Mouse (Mus musculus) hindbrain, embryonic 14.5 days (tissue): ENCODE results near the gene Slc16a1. TPM values are rescaled to one million over a fixed set of nuclear protein-coding genes. Genes with fewer than 3 reads are reported as not detected.
A peak's percentile ranks its signal among the peaks of the same experiment; 100 is the strongest.
"Not testable (repeated sequence)": the region's sequence is repeated elsewhere in the genome, so short reads cannot be mapped to it uniquely, and the experiment has no call there.

Experiments used
- ATAC-seq: fragments of 200-750 bp; cut with Nextera tagmentation; 2 replicates; pipeline ENCODE4 v1.8.0; 2017; ENCODE audit warnings: moderate number of reproducible peaks, mild to moderate bottlenecking, moderate TSS enrichment, moderate library complexity; ENCODE audit not compliant: low FRiP score
- DNase-seq: peaks from one replicate; pipeline ENCODE4 v3.0.0-alpha.2; 2015; ENCODE audit warnings: low spot score
- H3K27ac ChIP-seq: fragments of 300-500 bp; sonication (generic); 2 replicates; pipeline ENCODE4 v1.5.1; 2014; ENCODE audit warnings: mild to moderate bottlenecking, moderate library complexity
- H3K27me3 ChIP-seq: fragments of 300-500 bp; sonication (generic); 2 replicates; pipeline ENCODE4 v1.6.1; 2014; ENCODE audit warnings: mild to moderate bottlenecking, low read length, mixed read lengths; ENCODE audit not compliant: control insufficient read depth, insufficient read depth
- H3K36me3 ChIP-seq: fragments of 300-500 bp; sonication (generic); replicated peaks from 2 replicates; pipeline ENCODE4 v1.6.1; 2014; ENCODE audit not compliant: control insufficient read depth, insufficient read depth
- H3K4me1 ChIP-seq: fragments of 300-500 bp; sonication (generic); replicated peaks from 2 replicates; pipeline ENCODE4 v1.6.1; 2014; ENCODE audit warnings: antibody characterized with exemption, low read length, mixed read lengths; ENCODE audit not compliant: control insufficient read depth, insufficient read depth
- H3K4me2 ChIP-seq: fragments of 300-500 bp; sonication (generic); replicated peaks from 2 replicates; pipeline ENCODE4 v1.6.1; 2014; ENCODE audit warnings: mild to moderate bottlenecking, moderate library complexity
- H3K4me3 ChIP-seq: fragments of 300-500 bp; sonication (generic); replicated peaks from 2 replicates; pipeline ENCODE4 v1.5.1; 2014; ENCODE audit warnings: mild to moderate bottlenecking, low read length
- H3K9ac ChIP-seq: fragments of 300-500 bp; sonication (generic); 2 replicates; pipeline ENCODE4 v1.6.1; 2014
- H3K9me3 ChIP-seq: fragments of 300-500 bp; sonication (generic); 2 replicates; pipeline ENCODE4 v1.6.1; 2016; ENCODE audit warnings: low read length; ENCODE audit not compliant: control insufficient read depth
- WGBS: fragments of 180-500 bp; shearing (Covaris S2); extraction: QIAGEN DNeasy Blood & Tissue Kit; methylation state at CpG from one replicate; pipeline ENCODE4 v1.1.7; 2014; 5-methylcytosine and 5-hydroxymethylcytosine counted together
- polyA plus RNA-seq: library from polyadenylated mRNA; unstranded; fragments of >200 nt; fragmentation: Nextera tagmentation; extraction: Ambion mirVana; gene quantifications from 2 replicates; pipeline ENCODE4 v1.2.1, GENCODE M21; 2014

Gene Slc16a1
- polyA plus RNA-seq, 1 experiment from 2014 or later, result 10.0 TPM

GRCm38 (mm10) chr3:104678826-104679225 is 40.4 kb downstream of the Slc16a1 start:
- Histone ChIP-seq H3K9ac (no peak overlapping the region), H3K4me3 (no peak overlapping the region), H3K4me1 (peaks cover 7% of the 10 kb centered on the region; the same call in 1 of the 2 replicates), H3K36me3 (no peaks in the 10 kb centered on the region), H3K4me2 (no peak overlapping the region), H3K27me3 (no peaks in the 10 kb centered on the region), H3K9me3 (no peaks in the 10 kb centered on the region), H3K27ac (no peak overlapping the region)
- WGBS, result 84% methylated on average over 8 of the region's 8 CpGs
- DNase-seq, result no peak
- ATAC-seq, result no peak

GRCm38 (mm10) chr3:104682671-104683504 is 44.4 kb downstream of the Slc16a1 start:
- no peaks in the 10 kb centered on the region for H3K36me3 ChIP-seq
- ATAC-seq (peak; percentile 77; the same call in 1 of the 2 replicates), DNase-seq (peak; percentile 83)
- H3K27me3 ChIP-seq, result no peaks in the 10 kb centered on the region
- no peaks in the 10 kb centered on the region for H3K4me1 ChIP-seq
- H3K4me2 ChIP-seq, result no peak overlapping the region
- H3K27ac ChIP-seq, result no peak overlapping the region
- WGBS, result 57% methylated on average over 11 of the region's 11 CpGs
- no peak overlapping the region for H3K4me3 ChIP-seq
- no peak overlapping the region for H3K9ac ChIP-seq
- H3K9me3 ChIP-seq, result no peaks in the 10 kb centered on the region

GRCm38 (mm10) chr3:104700751-104701335 is 62.4 kb downstream of the Slc16a1 start:
- H3K36me3 ChIP-seq, result no peaks in the 10 kb centered on the region
- H3K27me3 ChIP-seq, result no peaks in the 10 kb centered on the region
- 6% methylated on average over 23 of the region's 23 CpGs for WGBS
- H3K4me2 ChIP-seq, result no peak overlapping the region
- H3K27ac ChIP-seq, result no peak overlapping the region
- H3K4me1 ChIP-seq, result no peaks in the 10 kb centered on the region
- no peak overlapping the region for H3K9ac ChIP-seq
- H3K9me3 ChIP-seq, result no peaks in the 10 kb centered on the region
- H3K4me3 ChIP-seq, result no peak overlapping the region
- ATAC-seq (peak; percentile 62; the same call in 1 of the 2 replicates), DNase-seq (peak; percentile 70)

GRCm38 (mm10) chr3:104701761-104702160 is 63.3 kb downstream of the Slc16a1 start:
- no peak overlapping the region for H3K27ac ChIP-seq
- H3K36me3 ChIP-seq, result no peaks in the 10 kb centered on the region
- no peaks in the 10 kb centered on the region for H3K9me3 ChIP-seq
- H3K4me1 ChIP-seq, result no peaks in the 10 kb centered on the region
- H3K27me3 ChIP-seq, result no peaks in the 10 kb centered on the region
- WGBS, result 91% methylated on average over 1 of the region's 1 CpGs
- H3K4me3 ChIP-seq, result no peak overlapping the region
- H3K9ac ChIP-seq, result no peak overlapping the region
- ATAC-seq (no peak), DNase-seq (no peak)
- no peak overlapping the region for H3K4me2 ChIP-seq

- ATAC-seq (no peak), DNase-seq (no peak)
- no peaks in the 10 kb centered on the region for H3K27me3 ChIP-seq
- H3K9me3 ChIP-seq, result no peaks in the 10 kb centered on the region
- H3K4me2 ChIP-seq, result no peak overlapping the region
- no peak overlapping the region for H3K4me3 ChIP-seq
- no peaks in the 10 kb centered on the region for H3K4me1 ChIP-seq
- H3K9ac ChIP-seq, result no peak overlapping the region
- H3K27ac ChIP-seq, result no peak overlapping the region
- H3K36me3 ChIP-seq, result no peaks in the 10 kb centered on the region
- WGBS, result 93% methylated on average over 4 of the region's 4 CpGs
Observed at GRCm38 (mm10) chr3:104703941-104704340, 65.5 kb downstream of the Slc16a1 start.

- ATAC-seq, result no peak
- Histone ChIP-seq H3K9ac (no peak overlapping the region), H3K4me2 (no peak overlapping the region), H3K9me3 (no peaks in the 10 kb centered on the region), H3K36me3 (no peaks in the 10 kb centered on the region), H3K4me3 (no peak overlapping the region), H3K27me3 (no peaks in the 10 kb centered on the region), H3K4me1 (no peaks in the 10 kb centered on the region), H3K27ac (no peak overlapping the region)
- WGBS, result 92% methylated on average over 2 of the region's 2 CpGs
- no peak for DNase-seq
Observed at GRCm38 (mm10) chr3:104706446-104706845, 68.0 kb downstream of the Slc16a1 start.

- H3K4me2 ChIP-seq, H3K27me3 ChIP-seq, H3K4me3 ChIP-seq, H3K9me3 ChIP-seq, H3K4me1 ChIP-seq, H3K9ac ChIP-seq, H3K27ac ChIP-seq, H3K36me3 ChIP-seq, DNase-seq: not testable (repeated sequence)
- whole genome bisulfite sequencing, result 70% methylated on average over 6 of the region's 6 CpGs
- ATAC-seq, result 0 out of 2 replicates have a peak, but pooled peaks have one; percentile 37
Observed at GRCm38 (mm10) chr3:104706951-104707771, 68.7 kb downstream of the Slc16a1 start.

GRCm38 (mm10) chr3:104707772-104708144 is 69.3 kb downstream of the Slc16a1 start:
- not testable (repeated sequence) for H3K27ac ChIP-seq, H3K4me3 ChIP-seq, H3K9me3 ChIP-seq, DNase-seq, H3K36me3 ChIP-seq, H3K9ac ChIP-seq, H3K4me2 ChIP-seq, H3K27me3 ChIP-seq, H3K4me1 ChIP-seq
- WGBS, result 81% methylated on average over 1 of the region's 1 CpGs
- 0 out of 2 replicates have a peak, but pooled peaks have one; percentile 11 for ATAC-seq
